Mouse (Mus musculus): ENCODE measurements around the gene Pakap. TPM values are rescaled to one million over a fixed set of nuclear protein-coding genes. Genes with fewer than 3 reads are reported as not detected.

Gene Pakap
- polyA plus RNA-seq, 1 experiment, result 7.1 TPM

DNA sequence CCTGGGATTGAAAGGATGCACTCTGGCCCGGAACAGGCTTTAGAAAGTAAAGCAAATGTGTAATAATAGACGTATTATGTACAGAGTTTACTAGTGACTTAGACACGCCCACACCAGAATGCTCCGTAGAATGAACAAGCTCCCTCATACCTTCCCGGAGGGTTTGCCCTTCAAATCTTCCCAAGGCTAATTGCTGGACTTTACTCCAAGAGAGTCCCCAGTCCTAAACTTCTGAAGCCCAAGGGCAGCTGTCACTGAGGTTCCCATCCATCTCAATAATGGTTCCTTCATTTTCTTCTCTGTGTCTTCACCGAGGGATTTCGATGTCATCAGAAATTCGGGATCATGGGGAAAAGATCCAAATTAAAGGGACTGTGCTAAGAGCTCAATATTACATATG lies 321.8 kb downstream of the Pakap start:
- Histone ChIP-seq H3ac (ENCODE audit: control insufficient read depth, insufficient read length, low read depth) (no peak overlapping the region), H3K79me3 (ENCODE audit: low read depth) (peaks cover 37% of the 10 kb centered on the region), H3K4me3 (ENCODE audit: insufficient read depth, poor library complexity, severe bottlenecking) (no peak overlapping the region), H3K27me3 (ENCODE audit: control insufficient read depth, insufficient read depth, insufficient read length) (no peaks in the 10 kb centered on the region), H3K79me2 (ENCODE audit: control insufficient read depth, insufficient read depth) (peaks cover 62% of the 10 kb centered on the region), H3K36me3 (ENCODE audit: control insufficient read depth, insufficient read depth) (peaks cover 19% of the 10 kb centered on the region)
- no peak for TF ChIP-seq MYOD1 (IDR thresholded peaks at IDR 0.05; ENCODE audit: control insufficient read depth, insufficient read length, low read depth)
- TF ChIP-seq MAX (IDR thresholded peaks at IDR 0.05), result no peak
- TF ChIP-seq CEBPB (IDR thresholded peaks at IDR 0.05; ENCODE audit: low read depth), result no peak
- no peak for TF ChIP-seq CTCF (IDR thresholded peaks at IDR 0.05; ENCODE audit: control insufficient read depth, insufficient read depth, insufficient read length)
- no peak for TF ChIP-seq USF1 (IDR thresholded peaks at IDR 0.05; ENCODE audit: low read depth)
- no peak for TF ChIP-seq FOSL1 (IDR thresholded peaks at IDR 0.05; ENCODE audit: insufficient read depth, low read length, poor library complexity, severe bottlenecking)

DNA sequence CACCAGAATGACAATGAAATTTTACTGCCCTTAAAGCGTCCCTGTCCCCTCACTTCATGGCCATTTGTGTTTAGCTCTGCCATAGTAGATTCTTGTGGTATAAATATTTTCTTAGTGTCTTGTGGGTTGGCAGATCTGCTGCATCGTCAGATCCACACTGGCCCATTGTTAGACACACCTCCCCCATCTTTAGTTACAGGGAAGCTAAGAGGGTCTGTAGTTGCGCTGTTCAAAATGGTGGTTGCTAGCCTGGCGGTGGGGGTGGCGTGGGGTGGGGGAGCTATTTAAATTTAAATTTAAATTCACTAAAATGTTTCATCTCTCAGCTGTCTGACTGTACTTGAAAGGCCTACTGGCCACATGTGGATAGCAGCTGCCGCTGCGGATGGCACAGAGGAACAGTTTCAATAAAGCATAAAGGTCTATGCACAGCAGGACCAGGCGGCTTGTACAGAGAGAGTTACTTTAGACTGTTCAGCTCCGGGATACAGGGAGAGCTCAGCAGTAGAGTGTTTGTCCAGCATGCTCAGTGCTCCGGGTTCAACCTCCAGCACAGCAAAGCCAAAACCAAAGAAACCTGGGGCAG lies 324.1 kb downstream of the Pakap start:
- Histone ChIP-seq H3K36me3 (ENCODE audit: control insufficient read depth, insufficient read depth) (peaks cover 18% of the 10 kb centered on the region), H3K79me2 (ENCODE audit: control insufficient read depth, insufficient read depth) (peaks cover 39% of the 10 kb centered on the region), H3K27me3 (ENCODE audit: control insufficient read depth, insufficient read depth, insufficient read length) (no peaks in the 10 kb centered on the region), H3ac (ENCODE audit: control insufficient read depth, insufficient read length, low read depth) (no peak overlapping the region), H3K4me3 (ENCODE audit: insufficient read depth, poor library complexity, severe bottlenecking) (no peak overlapping the region), H3K79me3 (ENCODE audit: low read depth) (peaks cover 20% of the 10 kb centered on the region)
- TF ChIP-seq MYOG (IDR thresholded peaks at IDR 0.05; ENCODE audit: control insufficient read depth, extremely low read depth, insufficient read length) (no peak), USF1 (IDR thresholded peaks at IDR 0.05; ENCODE audit: low read depth) (no peak), CEBPB (IDR thresholded peaks at IDR 0.05; ENCODE audit: low read depth) (no peak), MAX (IDR thresholded peaks at IDR 0.05) (no peak), FOSL1 (IDR thresholded peaks at IDR 0.05; ENCODE audit: insufficient read depth, low read length, poor library complexity, severe bottlenecking) (no peak), MYOD1 (IDR thresholded peaks at IDR 0.05; ENCODE audit: control insufficient read depth, insufficient read length, low read depth) (no peak)

DNA sequence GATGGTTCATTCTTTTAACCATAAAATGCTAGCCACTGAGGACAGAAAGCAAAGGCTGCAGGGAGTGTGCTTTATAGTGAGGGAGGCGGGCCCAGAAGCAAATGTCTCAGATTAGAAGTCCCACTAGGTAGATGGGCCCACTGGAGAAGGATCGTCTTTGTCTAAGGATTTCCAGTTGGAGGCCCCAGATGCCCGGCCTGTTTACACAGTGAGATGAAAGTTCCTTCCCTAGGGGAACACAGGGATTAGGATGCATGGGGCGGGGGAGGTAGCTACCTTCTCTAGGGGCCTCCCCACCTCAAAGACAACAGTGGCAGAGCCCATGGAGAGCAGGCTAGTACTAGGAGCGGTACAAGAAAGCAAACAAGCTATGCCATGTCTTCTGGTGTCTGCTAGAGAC lies 327.2 kb downstream of the Pakap start:
- Histone ChIP-seq H3K79me3 (ENCODE audit: low read depth) (peaks cover 7% of the 10 kb centered on the region), H3K27me3 (ENCODE audit: control insufficient read depth, insufficient read depth, insufficient read length) (no peaks in the 10 kb centered on the region), H3ac (ENCODE audit: control insufficient read depth, insufficient read length, low read depth) (no peak overlapping the region), H3K79me2 (ENCODE audit: control insufficient read depth, insufficient read depth) (peaks cover 9% of the 10 kb centered on the region), H3K36me3 (ENCODE audit: control insufficient read depth, insufficient read depth) (peaks cover 20% of the 10 kb centered on the region), H3K4me3 (ENCODE audit: insufficient read depth, poor library complexity, severe bottlenecking) (no peak overlapping the region)
- TF ChIP-seq MAX (IDR thresholded peaks at IDR 0.05) (no peak), MYOG (IDR thresholded peaks at IDR 0.05; ENCODE audit: control insufficient read depth, extremely low read depth, insufficient read length) (no peak), USF1 (IDR thresholded peaks at IDR 0.05; ENCODE audit: low read depth) (no peak), MYOD1 (IDR thresholded peaks at IDR 0.05; ENCODE audit: control insufficient read depth, insufficient read length, low read depth) (no peak), CEBPB (IDR thresholded peaks at IDR 0.05; ENCODE audit: low read depth) (no peak), CTCF (IDR thresholded peaks at IDR 0.05; ENCODE audit: control insufficient read depth, insufficient read depth, insufficient read length) (no peak), FOSL1 (IDR thresholded peaks at IDR 0.05; ENCODE audit: insufficient read depth, low read length, poor library complexity, severe bottlenecking) (no peak)

DNA sequence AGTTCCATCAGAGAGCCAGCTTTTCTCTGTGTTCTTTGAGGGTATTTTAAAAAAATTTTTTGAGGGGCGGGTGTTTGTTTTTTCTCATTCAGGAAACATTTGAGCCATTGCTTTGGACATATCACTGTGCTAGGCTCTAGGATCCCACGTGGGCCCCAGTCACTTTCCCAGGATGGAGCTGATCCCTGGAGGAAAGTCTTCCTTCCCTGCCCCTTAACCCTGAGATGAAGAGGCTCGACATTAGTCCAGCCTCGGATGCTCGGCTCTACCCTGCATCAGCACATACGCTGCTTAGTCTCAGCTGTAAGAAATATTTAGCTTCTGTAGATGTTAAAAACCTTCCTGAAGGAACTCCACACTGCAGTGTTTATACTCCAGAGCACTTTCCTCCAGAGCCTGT lies 327.9 kb downstream of the Pakap start:
- H3K79me3 ChIP-seq (ENCODE audit: low read depth), result peaks cover 4% of the 10 kb centered on the region
- H3K4me3 ChIP-seq (ENCODE audit: insufficient read depth, poor library complexity, severe bottlenecking), result no peak overlapping the region
- H3K36me3 ChIP-seq (ENCODE audit: control insufficient read depth, insufficient read depth), result peaks cover 20% of the 10 kb centered on the region
- no peak for TF ChIP-seq FOSL1 (IDR thresholded peaks at IDR 0.05; ENCODE audit: insufficient read depth, low read length, poor library complexity, severe bottlenecking)
- no peak for TF ChIP-seq MAX (IDR thresholded peaks at IDR 0.05)
- TF ChIP-seq CTCF (IDR thresholded peaks at IDR 0.05; ENCODE audit: control insufficient read depth, insufficient read depth, insufficient read length), result no peak
- TF ChIP-seq CEBPB (IDR thresholded peaks at IDR 0.05; ENCODE audit: low read depth), result no peak
- TF ChIP-seq MYOG (IDR thresholded peaks at IDR 0.05; ENCODE audit: control insufficient read depth, extremely low read depth, insufficient read length), result no peak
- no peak for TF ChIP-seq MYOD1 (IDR thresholded peaks at IDR 0.05; ENCODE audit: control insufficient read depth, insufficient read length, low read depth)
- no peak for TF ChIP-seq USF1 (IDR thresholded peaks at IDR 0.05; ENCODE audit: low read depth)
- peaks cover 6% of the 10 kb centered on the region for H3K79me2 ChIP-seq (ENCODE audit: control insufficient read depth, insufficient read depth)
- no peaks in the 10 kb centered on the region for H3K27me3 ChIP-seq (ENCODE audit: control insufficient read depth, insufficient read depth, insufficient read length)
- no peak overlapping the region for H3ac ChIP-seq (ENCODE audit: control insufficient read depth, insufficient read length, low read depth)

DNA sequence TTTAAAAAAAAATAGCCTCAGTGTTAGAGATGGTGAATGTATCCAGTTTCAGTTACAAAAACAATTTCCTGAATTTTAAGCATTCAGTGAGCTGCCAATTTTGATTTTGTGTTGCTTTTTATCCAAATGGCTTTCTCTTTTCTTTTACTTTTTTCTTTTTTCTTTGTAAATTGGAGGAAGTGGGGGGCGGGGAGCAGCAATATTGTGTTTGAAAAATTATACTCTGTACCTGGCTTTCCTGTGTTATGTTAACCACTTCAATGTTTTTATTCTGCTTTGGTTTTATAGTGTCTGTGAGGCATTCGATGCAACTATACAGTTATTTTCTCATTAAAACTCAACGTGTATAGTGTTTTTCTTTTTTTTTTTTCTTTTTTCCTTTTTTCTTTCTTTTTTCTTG lies 328.7 kb downstream of the Pakap start:
- Histone ChIP-seq H3K27me3 (ENCODE audit: control insufficient read depth, insufficient read depth, insufficient read length) (no peaks in the 10 kb centered on the region), H3K36me3 (ENCODE audit: control insufficient read depth, insufficient read depth) (peaks cover 20% of the 10 kb centered on the region), H3K79me2 (ENCODE audit: control insufficient read depth, insufficient read depth) (no peaks in the 10 kb centered on the region), H3K4me3 (ENCODE audit: insufficient read depth, poor library complexity, severe bottlenecking) (no peak overlapping the region), H3K79me3 (ENCODE audit: low read depth) (peaks cover 2% of the 10 kb centered on the region), H3ac (ENCODE audit: control insufficient read depth, insufficient read length, low read depth) (no peak overlapping the region)
- no peak for TF ChIP-seq MYOG (IDR thresholded peaks at IDR 0.05; ENCODE audit: control insufficient read depth, extremely low read depth, insufficient read length)
- TF ChIP-seq CEBPB (IDR thresholded peaks at IDR 0.05; ENCODE audit: low read depth), result no peak
- TF ChIP-seq CTCF (IDR thresholded peaks at IDR 0.05; ENCODE audit: control insufficient read depth, insufficient read depth, insufficient read length), result no peak
- no peak for TF ChIP-seq USF1 (IDR thresholded peaks at IDR 0.05; ENCODE audit: low read depth)
- no peak for TF ChIP-seq MAX (IDR thresholded peaks at IDR 0.05)
- TF ChIP-seq MYOD1 (IDR thresholded peaks at IDR 0.05; ENCODE audit: control insufficient read depth, insufficient read length, low read depth), result no peak
- TF ChIP-seq FOSL1 (IDR thresholded peaks at IDR 0.05; ENCODE audit: insufficient read depth, low read length, poor library complexity, severe bottlenecking), result no peak

DNA sequence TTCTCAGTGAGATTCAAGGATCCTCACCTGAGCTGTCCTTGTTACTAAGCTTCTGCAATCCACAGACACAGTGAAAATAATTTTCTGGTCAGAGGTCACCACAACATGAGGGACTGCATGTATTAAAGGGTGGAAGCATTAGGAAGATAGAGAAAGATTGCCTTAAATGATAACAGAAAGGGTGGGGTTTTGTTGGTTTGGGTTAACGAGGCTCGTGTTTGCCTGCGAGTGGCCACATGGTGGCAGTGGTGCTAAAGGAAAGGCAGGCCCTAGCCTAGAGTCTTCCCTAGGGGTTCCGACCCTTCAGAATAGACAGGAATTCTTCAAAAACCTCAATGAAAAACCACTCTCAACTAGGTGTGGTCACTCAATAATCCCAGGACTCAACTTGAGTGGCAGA lies 333.2 kb downstream of the Pakap start:
- H3K4me3 ChIP-seq (ENCODE audit: insufficient read depth, poor library complexity, severe bottlenecking), result no peak overlapping the region
- H3K79me3 ChIP-seq (ENCODE audit: low read depth), result no peaks in the 10 kb centered on the region
- TF ChIP-seq CTCF (IDR thresholded peaks at IDR 0.05; ENCODE audit: control insufficient read depth, insufficient read depth, insufficient read length), result peak; percentile 50
- TF ChIP-seq CEBPB (IDR thresholded peaks at IDR 0.05; ENCODE audit: low read depth), result no peak
- no peak overlapping the region for H3ac ChIP-seq (ENCODE audit: control insufficient read depth, insufficient read length, low read depth)
- H3K36me3 ChIP-seq (ENCODE audit: control insufficient read depth, insufficient read depth), result peaks cover 4% of the 10 kb centered on the region
- no peaks in the 10 kb centered on the region for H3K27me3 ChIP-seq (ENCODE audit: control insufficient read depth, insufficient read depth, insufficient read length)
- H3K79me2 ChIP-seq (ENCODE audit: control insufficient read depth, insufficient read depth), result no peaks in the 10 kb centered on the region
